Mouse (Mus musculus): ENCODE measurements around the gene Chka. TPM values are rescaled to one million over a fixed set of nuclear protein-coding genes. Genes with fewer than 3 reads are reported as not detected.

Gene Chka
- total RNA-seq, 1 experiment, result 79.6 TPM

- TF ChIP-seq ZNF384 (IDR thresholded peaks at IDR 0.05; ENCODE audit: low read depth, low read length) (no peak), CHD2 (IDR thresholded peaks at IDR 0.05; ENCODE audit: low read depth, low read length) (no peak), MAFK (IDR thresholded peaks at IDR 0.05; ENCODE audit: insufficient read depth, low read depth, low read length) (no peak), ZC3H11A (IDR thresholded peaks at IDR 0.05; ENCODE audit: borderline replicate concordance, low read depth, low read length) (no peak), HCFC1 (IDR thresholded peaks at IDR 0.05; ENCODE audit: borderline replicate concordance, insufficient read depth, low read length) (no peak)
- no peak for DNase-seq (ENCODE audit: low read depth, low spot score)
- Histone ChIP-seq H3K4me1 (ENCODE audit: control insufficient read depth in 2 of 2, insufficient read depth in 2 of 2, low read length in 2 of 2, poor library complexity in 1 of 2) (peaks cover 0 to 12% of the 10 kb centered on the region in 2 experiments; a peak in 1 of 4 replicates), H3K4me3 (ENCODE audit: insufficient read depth in 1 of 2, low read depth in 1 of 2, low read length in 2 of 2, poor library complexity in 1 of 2, severe bottlenecking in 1 of 2) (peak overlapping the region in 1 of 2 experiments; percentile 66; a peak in 1 of 4 replicates), H3K9me3 (ENCODE audit: control insufficient read depth, insufficient read depth, low read depth, low read length) (no peaks in the 10 kb centered on the region), H3K27ac (ENCODE audit: insufficient read depth, low read depth, low read length, poor library complexity, severe bottlenecking) (no peak overlapping the region), H3K9ac (ENCODE audit: insufficient read depth, low read depth, low read length, poor library complexity, severe bottlenecking) (no peak overlapping the region), H3K36me3 (ENCODE audit: control insufficient read depth, insufficient read depth, low read length, poor library complexity, severe bottlenecking) (no peaks in the 10 kb centered on the region)
- in situ Hi-C loops (cut with MboI; ENCODE audit: low sequenced_read_pairs in 2 of 2, unreplicated experiment in 2 of 2), result no loop called here
Measured at GRCm38 (mm10) chr19:3942315-3942714, 90.7 kb downstream of the Chka start.

DNA sequence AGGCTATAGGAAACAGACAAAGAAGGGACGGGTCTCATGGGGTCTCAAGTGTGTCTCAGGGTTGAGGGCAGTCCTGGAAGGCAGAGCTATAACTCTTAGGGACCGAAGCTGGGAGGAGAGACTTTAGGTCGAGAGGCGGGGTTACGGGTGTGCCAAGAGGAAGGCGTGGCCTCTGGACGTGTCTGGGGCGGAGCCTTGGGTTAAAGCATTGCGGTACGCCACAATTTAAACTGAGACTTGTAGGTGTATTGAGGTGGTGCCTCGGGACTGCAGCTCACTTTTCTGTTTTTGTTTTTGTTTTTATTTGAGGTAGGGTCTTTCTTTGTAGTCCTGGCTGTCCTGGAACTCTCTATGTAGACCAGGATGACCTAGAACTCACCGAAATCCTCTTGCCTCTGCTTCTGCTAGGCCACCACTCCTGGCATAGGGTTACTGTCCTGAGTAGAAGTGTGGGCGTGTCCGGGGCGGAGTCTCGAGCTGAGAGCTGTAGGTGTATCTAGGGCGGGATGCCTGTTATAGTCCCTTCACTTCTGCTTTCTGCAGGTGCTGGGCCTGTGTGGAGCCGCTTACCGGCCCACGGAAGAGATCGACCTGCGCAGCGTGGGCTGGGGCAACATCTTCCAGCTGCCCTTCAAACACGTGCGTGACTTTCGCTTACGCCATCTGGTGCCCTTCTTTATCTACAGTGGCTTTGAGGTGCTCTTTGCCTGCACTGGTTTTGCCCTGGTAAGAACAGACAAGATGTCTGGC, 91.6 kb downstream of the Chka start:
- Histone ChIP-seq H3K36me3 (ENCODE audit: control insufficient read depth, insufficient read depth, low read length, poor library complexity, severe bottlenecking) (no peaks in the 10 kb centered on the region), H3K9me3 (ENCODE audit: control insufficient read depth, insufficient read depth, low read depth, low read length) (no peaks in the 10 kb centered on the region), H3K4me3 (ENCODE audit: insufficient read depth in 1 of 2, low read depth in 1 of 2, low read length in 2 of 2, poor library complexity in 1 of 2, severe bottlenecking in 1 of 2) (peak overlapping the region; percentile 31 to 66), H3K4me1 (ENCODE audit: control insufficient read depth in 2 of 2, insufficient read depth in 2 of 2, low read length in 2 of 2, poor library complexity in 1 of 2) (peaks cover 0 to 12% of the 10 kb centered on the region in 2 experiments; a peak in 1 of 4 replicates), H3K9ac (ENCODE audit: insufficient read depth, low read depth, low read length, poor library complexity, severe bottlenecking) (no peak overlapping the region), H3K27ac (ENCODE audit: insufficient read depth, low read depth, low read length, poor library complexity, severe bottlenecking) (no peak overlapping the region)
- peak; percentile 88 for DNase-seq (ENCODE audit: low read depth, low spot score)
- in situ Hi-C loops (cut with MboI; ENCODE audit: low sequenced_read_pairs in 2 of 2, unreplicated experiment in 2 of 2), result no loop called here
- TF ChIP-seq HCFC1 (IDR thresholded peaks at IDR 0.05; ENCODE audit: borderline replicate concordance, insufficient read depth, low read length), result no peak

Other genes starting within 250 kb of the Chka start
- 46.1 and 97.3 TPM in 2 replicates for gene Lrp5, start 165.2 kb upstream of the Chka start, total RNA-seq (2012; rRNA removed)
- 31.4 and 39.6 TPM in 2 replicates for gene 1810055G02Rik, start 143.5 kb upstream of the Chka start, total RNA-seq (2012; rRNA removed)
- 25.9 and 27.2 TPM in 2 replicates for gene Kmt5b, start 84.4 kb upstream of the Chka start, total RNA-seq (2012; rRNA removed)
- gene Tcirg1, start 55.4 kb downstream of the Chka start, total RNA-seq (2012; rRNA removed), result 55.2 and 75.8 TPM in 2 replicates
- 134 and 135 TPM in 2 replicates for gene Ndufs8, start 61.0 kb downstream of the Chka start, total RNA-seq (2012; rRNA removed)
- 0.76 and 1.4 TPM in 2 replicates for gene Aldh3b1, start 78.0 kb downstream of the Chka start, total RNA-seq (2012; rRNA removed)
- 3.9 and 9.5 TPM in 2 replicates for gene Unc93b1, start 83.4 kb downstream of the Chka start, total RNA-seq (2012; rRNA removed)
- not detected in 2 replicates for gene Aldh3b3, start 106.9 kb downstream of the Chka start, total RNA-seq (2012; rRNA removed)
- 0.21 and 0.62 TPM in 2 replicates for gene Aldh3b2, start 120.6 kb downstream of the Chka start, total RNA-seq (2012; rRNA removed)
- gene Acy3, start 134.8 kb downstream of the Chka start, total RNA-seq (2012; rRNA removed), result 2.1 and 2.4 TPM in 2 replicates
- gene Tbx10, start 141.0 kb downstream of the Chka start, total RNA-seq (2012; rRNA removed), result not detected in 2 replicates
- 22.4 and 27.2 TPM in 2 replicates for gene Nudt8, start 148.8 kb downstream of the Chka start, total RNA-seq (2012; rRNA removed)
- 1.9 and 4.0 TPM in 2 replicates for gene Gm49405, start 148.9 kb downstream of the Chka start, total RNA-seq (2012; rRNA removed)
- gene Doc2g, start 151.5 kb downstream of the Chka start, total RNA-seq (2012; rRNA removed), result 4.6 and 12.0 TPM in 2 replicates
- 182 and 219 TPM in 2 replicates for gene Ndufv1, start 161.0 kb downstream of the Chka start, total RNA-seq (2012; rRNA removed)
- 121 and 146 TPM in 2 replicates for gene Gstp1, start 186.2 kb downstream of the Chka start, total RNA-seq (2012; rRNA removed)
- gene Gstp2, start 194.2 kb downstream of the Chka start, total RNA-seq (2012; rRNA removed), result 67.4 and 138 TPM in 2 replicates
- gene Gstp3, start 207.8 kb downstream of the Chka start, total RNA-seq (2012; rRNA removed), result 3.4 and 3.9 TPM in 2 replicates
- not detected in 2 replicates for gene Cabp2, start 229.8 kb downstream of the Chka start, total RNA-seq (2012; rRNA removed)
- 39.6 and 42.7 TPM in 2 replicates for gene Cdk2ap2, start 245.4 kb downstream of the Chka start, total RNA-seq (2012; rRNA removed)
- gene Pitpnm1, start 248.2 kb downstream of the Chka start, total RNA-seq (2012; rRNA removed), result 10.5 and 17.2 TPM in 2 replicates

Data from ES-E14 (cell line).